Mouse (Mus musculus) testis, adult 2 months (tissue): ENCODE data around the gene Keap1. TPM values are rescaled to one million over a fixed set of nuclear protein-coding genes. Genes with fewer than 3 reads are reported as not detected.

ENCODE experiments used
- H3K27ac ChIP-seq: fragments of 200-500 bp; 2 replicates; pipeline ENCODE4 v1.5.1; 2012; ENCODE audit warnings: low read depth, low read length; ENCODE audit not compliant: control insufficient read depth, insufficient read depth
- H3K27me3 ChIP-seq: fragments of 200-500 bp; 2 replicates; pipeline ENCODE4 v1.6.1; 2012; ENCODE audit warnings: mild to moderate bottlenecking, low read length, moderate library complexity; ENCODE audit not compliant: control insufficient read depth, insufficient read depth
- H3K36me3 ChIP-seq: fragments of 200-500 bp; 2 replicates; pipeline ENCODE4 v1.6.1; 2012; ENCODE audit warnings: mild to moderate bottlenecking, low read length; ENCODE audit not compliant: control insufficient read depth, insufficient read depth
- H3K4me1 ChIP-seq: fragments of 200-500 bp; 2 replicates; pipeline ENCODE4 v1.6.1; 2012; ENCODE audit warnings: low read length; ENCODE audit not compliant: control insufficient read depth, insufficient read depth
- H3K4me3 ChIP-seq: fragments of 200-500 bp; 2 replicates; pipeline ENCODE4 v1.5.1; 2012; ENCODE audit warnings: low read depth, mild to moderate bottlenecking, low read length, moderate library complexity, mixed read lengths; ENCODE audit not compliant: control insufficient read depth
- CTCF ChIP-seq: fragments of 200-500 bp; IDR thresholded peaks from 2 replicates; pipeline ENCODE4 v1.5.1; 2012; ENCODE audit warnings: low read depth, mild to moderate bottlenecking, inconsistent platforms, low read length, moderate library complexity; ENCODE audit not compliant: control insufficient read depth, insufficient read depth, insufficient replicate concordance
- POLR2A ChIP-seq: fragments of 200-500 bp; IDR thresholded peaks from 2 replicates; pipeline ENCODE4 v1.6.1; 2012; ENCODE audit warnings: low read depth, mild to moderate bottlenecking, inconsistent platforms, low read length, moderate library complexity; ENCODE audit not compliant: control insufficient read depth
- polyA plus RNA-seq: library from polyadenylated mRNA; depleted of rRNA; stranded (reverse); fragments of >200 nt; gene quantifications from 2 replicates; pipeline ENCODE4 v1.2.3, GENCODE M21; 2012

Keap1 gene
- polyA plus RNA-seq, 1 experiment = 46.9 TPM

DNA sequence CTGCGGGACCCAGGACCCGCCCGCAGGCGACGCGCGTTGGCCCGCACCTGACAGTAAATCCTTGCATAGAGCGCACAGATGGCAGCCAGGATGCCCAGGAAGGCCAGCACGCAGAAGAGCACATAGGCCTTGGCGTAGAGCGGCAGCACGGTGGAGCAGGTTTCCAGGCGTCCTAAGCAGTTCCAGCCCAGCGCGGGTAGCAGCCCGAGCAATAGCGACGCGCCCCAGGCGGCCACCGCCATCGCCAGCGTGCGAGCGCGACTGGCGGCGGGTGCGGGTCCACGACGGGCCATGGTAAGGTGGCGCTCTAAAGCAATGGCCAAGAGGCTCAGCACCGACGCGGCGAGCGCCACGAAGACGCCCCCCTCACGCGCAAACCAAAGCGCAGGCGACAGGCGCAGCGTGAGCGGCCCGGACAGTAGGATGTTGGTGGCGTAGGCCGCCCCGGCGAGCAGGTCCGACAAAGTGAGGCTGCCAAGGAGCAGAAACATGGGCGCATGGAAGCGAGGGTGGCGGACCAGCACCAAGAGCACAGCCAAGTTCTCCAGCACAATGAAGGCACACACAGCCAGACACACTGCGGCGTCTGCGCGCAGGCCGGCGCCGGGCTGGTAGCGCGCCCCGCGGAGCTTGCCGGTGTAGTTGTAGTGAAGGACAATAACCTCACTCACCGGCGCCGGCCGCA lies 5.4 kb upstream of the Keap1 start:
- no peak overlapping the region for H3K27ac ChIP-seq

DNA sequence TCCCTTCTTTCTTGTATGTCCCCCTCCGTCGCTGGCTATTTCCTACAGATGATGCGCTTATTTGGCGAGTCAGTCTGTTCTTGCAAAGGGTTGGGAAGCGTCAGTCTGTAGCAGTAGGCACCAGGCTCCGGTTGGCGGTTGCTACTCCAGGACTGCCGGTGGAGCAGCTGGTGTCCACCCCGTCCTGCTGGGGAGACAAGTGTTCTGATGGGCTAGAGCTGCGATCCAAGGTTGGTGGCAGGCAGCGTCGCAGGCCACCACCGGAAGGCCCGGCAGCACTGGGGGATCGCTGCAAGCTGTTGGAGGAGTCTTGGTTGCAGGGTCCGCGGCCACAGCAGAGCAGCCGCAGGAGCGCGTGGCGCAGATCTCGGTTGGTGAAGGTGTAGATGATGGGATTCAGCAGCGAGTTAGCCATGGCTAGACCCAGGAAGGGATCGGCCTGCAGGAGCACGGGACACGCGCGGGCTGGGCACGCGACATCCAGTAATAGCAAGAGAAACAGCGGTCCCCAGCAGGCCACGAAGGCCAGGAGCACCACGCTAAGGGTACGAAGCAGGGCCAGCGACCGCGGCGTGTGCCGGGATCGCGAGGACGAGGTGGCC lies 4.8 kb upstream of the Keap1 start:
- Histone ChIP-seq H3K4me3 (peak overlapping the region; percentile 12), H3K4me1 (peaks cover 17% of the 10 kb centered on the region), H3K27ac (no peak overlapping the region), H3K36me3 (no peaks in the 10 kb centered on the region), H3K27me3 (no peaks in the 10 kb centered on the region)
- TF ChIP-seq POLR2A = no peak
- TF ChIP-seq CTCF = no peak

More for the DNA sequence above, 5.4 kb upstream of the Keap1 start:
- no peak for TF ChIP-seq POLR2A
- no peak for TF ChIP-seq CTCF
- no peaks in the 10 kb centered on the region for H3K27me3 ChIP-seq
- H3K4me1 ChIP-seq = peaks cover 15% of the 10 kb centered on the region
- peak overlapping the region; percentile 38 for H3K4me3 ChIP-seq
- no peaks in the 10 kb centered on the region for H3K36me3 ChIP-seq

DNA sequence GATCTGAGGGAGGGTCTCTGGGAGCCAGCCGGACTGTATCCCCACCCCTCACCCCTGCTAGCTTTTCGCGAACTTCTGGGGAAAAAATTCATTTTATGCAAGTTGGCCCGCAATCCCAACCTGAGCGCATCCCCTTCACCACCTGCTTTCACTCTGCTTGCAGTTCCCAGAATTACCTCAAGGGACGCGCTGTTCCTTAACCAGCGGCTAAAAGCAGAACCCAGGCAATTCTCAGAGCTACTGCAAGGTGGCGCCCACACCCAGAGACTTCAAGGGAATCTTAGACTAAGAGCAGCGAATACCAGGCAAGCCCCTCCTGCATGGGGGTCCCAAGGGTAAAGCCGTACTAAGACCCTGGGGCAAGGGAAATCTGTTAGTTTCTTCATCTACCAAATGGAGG lies 2.2 kb upstream of the Keap1 start:
- TF ChIP-seq CTCF (peak; percentile 94), POLR2A (no peak)
- Histone ChIP-seq H3K4me3 (no peak overlapping the region), H3K27ac (no peak overlapping the region), H3K36me3 (no peaks in the 10 kb centered on the region), H3K4me1 (peaks cover 25% of the 10 kb centered on the region), H3K27me3 (no peaks in the 10 kb centered on the region)

DNA sequence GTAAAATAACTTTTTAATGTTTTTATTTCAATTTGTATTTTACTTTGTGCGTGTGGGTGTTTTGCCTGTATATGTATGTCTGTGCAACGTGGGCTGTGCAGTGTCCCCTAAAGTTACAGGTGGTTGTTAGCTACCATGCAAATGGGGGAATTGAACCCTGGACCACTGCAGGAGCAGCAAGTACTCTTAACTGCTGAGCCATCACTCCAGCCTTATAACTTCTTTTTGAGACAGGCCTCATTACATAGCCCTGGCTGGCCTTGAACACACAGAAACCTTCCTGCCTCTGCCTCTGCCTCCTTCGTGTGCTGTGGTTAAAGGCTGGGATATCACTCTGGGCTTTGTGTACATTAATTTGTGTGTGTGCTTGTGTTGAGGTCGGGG lies 296 bp upstream of the Keap1 start:
- Histone ChIP-seq H3K27me3 (no peaks in the 10 kb centered on the region), H3K4me1 (peaks cover 24% of the 10 kb centered on the region), H3K36me3 (no peaks in the 10 kb centered on the region), H3K4me3 (peak overlapping the region; percentile 90), H3K27ac (no peak overlapping the region)
- TF ChIP-seq POLR2A = no peak
- no peak for TF ChIP-seq CTCF

DNA sequence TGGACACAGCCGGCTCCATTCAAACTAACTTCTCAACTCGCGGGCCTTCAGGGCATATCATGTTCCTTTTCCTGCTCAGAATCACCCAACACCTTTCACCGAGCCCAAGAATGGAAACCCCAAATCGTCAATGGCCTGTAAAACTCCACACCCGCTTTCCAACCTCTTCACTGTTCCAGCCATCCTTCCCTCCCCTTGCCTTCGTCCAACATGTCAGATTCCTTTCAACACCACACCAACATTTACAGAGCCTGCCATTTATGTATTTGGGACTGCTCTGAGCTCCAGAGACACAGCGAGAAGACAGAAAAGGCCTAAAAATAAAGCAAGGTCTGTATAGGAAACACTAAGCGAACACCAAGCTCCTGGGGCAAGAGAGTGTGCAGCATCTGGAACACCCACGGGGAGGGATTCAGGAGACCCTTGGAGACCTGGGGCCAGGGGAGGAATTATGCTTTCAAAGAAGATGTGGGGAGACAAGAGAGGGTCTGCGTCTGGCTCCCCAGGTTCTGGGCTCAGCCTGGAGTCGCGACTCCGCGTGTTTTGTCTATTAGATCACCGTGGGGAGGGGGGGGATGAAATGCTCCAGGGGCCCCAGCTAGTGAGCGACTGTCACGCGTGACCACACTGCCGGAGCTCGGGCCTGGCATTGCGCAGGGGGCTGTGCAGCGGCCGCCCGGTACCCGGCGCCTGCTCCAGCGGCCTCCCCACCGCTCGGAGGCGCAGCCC lies 993 bp downstream of the Keap1 start:
- H3K4me1 ChIP-seq = peaks cover 17% of the 10 kb centered on the region
- TF ChIP-seq POLR2A (no peak), CTCF (no peak)

DNA sequence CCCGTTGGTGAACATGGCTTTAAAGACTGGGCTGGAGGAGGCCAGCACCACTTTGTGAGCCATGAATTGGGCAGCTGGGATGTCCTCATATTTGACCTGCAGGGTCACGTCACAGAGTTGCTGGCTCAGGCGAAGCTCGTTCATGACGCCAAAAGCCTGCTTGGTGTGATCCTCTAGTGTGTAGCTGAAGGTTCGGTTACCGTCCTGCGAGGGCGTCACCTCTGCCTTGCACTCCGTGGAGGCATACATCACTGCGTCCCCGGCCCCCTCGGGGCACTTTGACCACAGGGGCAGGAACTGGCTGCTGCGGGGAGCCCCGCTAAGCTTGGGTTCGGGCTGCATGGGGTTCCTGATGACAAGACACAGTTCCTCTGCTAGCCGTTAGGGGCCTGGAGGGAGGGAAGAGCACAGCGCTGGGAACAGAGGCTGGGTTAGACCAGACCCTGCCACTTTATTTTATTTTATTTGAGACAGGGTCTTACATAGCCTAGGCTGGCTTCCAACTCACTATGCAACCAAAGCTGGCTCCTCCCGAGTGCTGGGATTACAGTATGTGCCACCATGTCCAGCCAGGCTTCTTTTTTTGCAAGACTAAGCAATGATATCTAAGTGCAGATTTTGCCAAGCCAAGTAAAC lies 1.7 kb downstream of the Keap1 start:
- no peaks in the 10 kb centered on the region for H3K36me3 ChIP-seq
- H3K27ac ChIP-seq = no peak overlapping the region; the same call in 1 of the 2 replicates
- H3K4me3 ChIP-seq = peak overlapping the region; percentile 90
- TF ChIP-seq POLR2A = no peak
- TF ChIP-seq CTCF = no peak
- H3K4me1 ChIP-seq = peaks cover 18% of the 10 kb centered on the region
- H3K27me3 ChIP-seq = no peaks in the 10 kb centered on the region

More for the DNA sequence above, 993 bp downstream of the Keap1 start:
- H3K4me3 ChIP-seq = peak overlapping the region; percentile 90
- peak overlapping the region; percentile 81 for H3K27ac ChIP-seq
- no peaks in the 10 kb centered on the region for H3K36me3 ChIP-seq
- no peaks in the 10 kb centered on the region for H3K27me3 ChIP-seq

DNA sequence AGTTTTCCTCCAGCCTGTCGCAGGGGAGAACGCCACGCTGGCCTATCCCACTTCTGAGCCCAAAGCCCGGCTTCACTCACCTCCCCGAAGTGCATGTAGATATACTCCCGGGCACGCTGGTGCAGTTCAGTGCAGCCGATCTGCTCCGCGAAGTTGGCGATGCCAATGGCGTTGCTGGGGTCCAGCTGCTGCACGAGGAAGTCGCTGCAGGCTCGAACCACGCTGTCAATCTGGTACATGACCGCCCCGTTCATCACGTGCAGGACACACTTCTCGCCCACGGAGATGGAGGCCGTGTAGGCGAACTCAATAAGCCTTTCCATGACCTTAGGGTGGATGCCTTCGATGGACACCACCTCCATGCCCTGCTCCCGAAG lies 2.2 kb downstream of the Keap1 start:
- Histone ChIP-seq H3K4me3 (peak overlapping the region; percentile 90), H3K36me3 (no peaks in the 10 kb centered on the region), H3K27me3 (no peaks in the 10 kb centered on the region), H3K27ac (no peak overlapping the region), H3K4me1 (peaks cover 18% of the 10 kb centered on the region)
- TF ChIP-seq POLR2A = no peak
- no peak for TF ChIP-seq CTCF
